Mouse (Mus musculus) brown adipose tissue, adult 24 weeks (tissue): ENCODE measurements around the gene Ctse. TPM values are rescaled to one million over a fixed set of nuclear protein-coding genes. Genes with fewer than 3 reads are reported as not detected.
A peak's percentile ranks its signal among the peaks of the same experiment; 100 is the strongest.

Experiments used
- H3K27ac ChIP-seq: fragments of 200-500 bp; replicated peaks from 2 replicates; pipeline ENCODE4 v1.5.1; 2012; ENCODE audit warnings: low read depth, mild to moderate bottlenecking, low read length
- H3K4me1 ChIP-seq: fragments of 200-500 bp; 2 replicates; pipeline ENCODE4 v1.6.1; 2012; ENCODE audit warnings: low read length, mixed read lengths; ENCODE audit not compliant: control insufficient read depth, insufficient read depth, insufficient read length
- H3K4me3 ChIP-seq: fragments of 200-500 bp; 2 replicates; pipeline ENCODE4 v1.5.1; 2012; ENCODE audit warnings: low read depth, mild to moderate bottlenecking, low read length, moderate library complexity; ENCODE audit not compliant: insufficient read depth
- polyA plus RNA-seq: library from polyadenylated mRNA; stranded (reverse); fragments of >200 nt; gene quantifications from 2 replicates; pipeline ENCODE4 v1.2.4, GENCODE M21; 2012; ENCODE audit not compliant: missing spikeins, insufficient read depth, insufficient read length

The Ctse gene
- polyA plus RNA-seq, 1 experiment, result not detected

DNA sequence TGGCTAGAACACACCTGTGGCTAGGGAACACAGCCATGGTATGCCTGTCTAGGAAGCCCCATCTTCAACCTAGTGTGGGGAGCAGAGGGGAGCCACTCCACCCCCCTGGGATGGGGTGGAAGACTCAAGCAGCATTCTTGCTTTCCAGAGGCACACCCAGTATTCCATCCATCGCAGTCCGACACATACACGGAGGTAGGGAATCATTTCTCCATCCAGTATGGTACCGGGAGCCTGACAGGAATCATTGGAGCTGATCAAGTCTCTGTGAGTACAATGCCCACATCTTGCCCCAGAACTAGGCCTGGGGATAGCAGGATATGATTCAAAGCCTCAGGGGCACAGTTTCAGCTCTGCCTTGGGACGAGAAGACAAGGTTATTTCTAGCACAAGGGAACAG is 26.0 kb downstream of the Ctse start:
- Histone ChIP-seq H3K4me3 (no peak overlapping the region), H3K27ac (no peak overlapping the region), H3K4me1 (no peaks in the 10 kb centered on the region)

DNA sequence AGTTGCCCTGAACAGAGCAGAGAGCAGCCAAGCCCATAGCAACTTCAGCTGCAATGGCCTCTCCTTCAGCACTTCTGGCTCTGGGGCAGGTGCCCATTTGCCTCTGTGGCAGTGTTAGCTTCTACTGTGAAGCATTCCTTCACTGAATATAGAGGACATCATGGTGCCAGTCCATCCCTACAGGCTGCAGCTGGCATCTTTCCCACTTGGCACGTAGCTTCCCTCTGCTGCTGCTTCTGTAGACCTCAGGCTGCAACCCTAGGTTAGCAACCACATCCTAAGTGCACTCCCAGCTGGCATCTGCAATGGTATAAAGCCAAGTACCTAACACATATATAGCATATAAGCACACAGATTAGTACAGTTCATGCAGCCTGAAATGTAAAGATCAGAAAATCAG is 27.8 kb downstream of the Ctse start:
- H3K4me1 ChIP-seq, result no peaks in the 10 kb centered on the region
- no peak overlapping the region for H3K27ac ChIP-seq
- no peak overlapping the region for H3K4me3 ChIP-seq

DNA sequence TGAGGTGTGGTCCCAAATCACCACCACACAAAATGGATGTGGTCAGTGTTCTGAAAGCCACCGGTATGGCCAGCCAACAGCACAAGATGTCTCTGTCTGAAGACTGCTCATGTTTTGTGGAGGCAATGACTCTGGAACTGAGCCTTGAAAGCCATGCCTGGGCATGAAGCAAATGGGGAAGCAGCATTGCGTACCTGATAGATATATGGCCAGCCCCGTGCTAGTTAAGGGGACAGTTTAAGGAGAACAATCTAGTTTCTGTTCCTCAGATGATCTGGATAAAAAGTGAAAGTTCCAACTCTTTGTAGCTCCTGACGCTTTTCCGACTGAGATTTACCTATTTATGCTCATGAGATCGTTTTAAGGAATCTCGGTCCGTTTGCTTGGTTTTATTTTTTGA is 33.0 kb downstream of the Ctse start:
- no peak overlapping the region for H3K4me3 ChIP-seq
- no peak overlapping the region; the same call in 1 of the 2 replicates for H3K27ac ChIP-seq
- no peaks in the 10 kb centered on the region for H3K4me1 ChIP-seq

DNA sequence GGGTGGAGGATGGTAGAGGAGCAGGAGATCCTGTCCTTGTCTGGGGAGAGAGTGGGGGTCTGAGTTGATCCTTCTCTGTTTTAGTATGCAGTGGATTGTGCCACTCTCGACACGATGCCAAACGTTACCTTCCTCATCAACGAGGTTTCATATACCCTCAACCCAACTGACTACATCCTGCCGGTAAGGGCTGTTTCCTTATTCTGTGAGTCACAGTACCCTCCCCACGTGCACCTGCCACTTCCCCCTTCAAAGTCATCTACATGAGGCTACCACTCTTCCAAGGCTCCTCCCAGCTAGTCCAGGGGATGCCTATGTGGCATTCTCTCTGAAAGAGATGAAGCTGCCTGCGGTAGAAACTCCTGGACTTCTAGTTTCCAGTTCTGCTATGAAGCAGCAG is 34.3 kb downstream of the Ctse start:
- H3K4me3 ChIP-seq, result no peak overlapping the region
- H3K27ac ChIP-seq, result no peak overlapping the region
- no peaks in the 10 kb centered on the region for H3K4me1 ChIP-seq

DNA sequence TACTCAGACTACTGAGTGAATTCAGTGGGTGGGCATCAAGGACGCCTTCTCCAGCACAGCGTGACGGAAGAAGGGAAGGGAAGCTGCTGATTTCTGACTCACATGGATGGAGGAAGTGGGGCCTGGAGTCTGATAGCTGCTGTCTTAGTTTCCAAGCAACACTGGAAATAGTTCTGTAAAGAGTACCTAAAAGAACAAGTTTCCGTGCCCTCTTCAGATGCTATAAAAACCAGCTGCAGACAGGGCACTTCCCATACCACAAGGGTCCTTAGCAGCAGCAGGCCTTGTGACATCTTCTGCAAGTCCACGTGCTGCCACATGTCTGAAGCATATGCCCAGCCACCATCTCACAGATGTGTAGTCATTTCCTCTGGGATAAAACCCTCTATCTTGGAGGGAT is 41.5 kb downstream of the Ctse start:
- H3K27ac ChIP-seq, result no peak overlapping the region
- H3K4me3 ChIP-seq, result no peak overlapping the region
- H3K4me1 ChIP-seq, result no peaks in the 10 kb centered on the region

DNA sequence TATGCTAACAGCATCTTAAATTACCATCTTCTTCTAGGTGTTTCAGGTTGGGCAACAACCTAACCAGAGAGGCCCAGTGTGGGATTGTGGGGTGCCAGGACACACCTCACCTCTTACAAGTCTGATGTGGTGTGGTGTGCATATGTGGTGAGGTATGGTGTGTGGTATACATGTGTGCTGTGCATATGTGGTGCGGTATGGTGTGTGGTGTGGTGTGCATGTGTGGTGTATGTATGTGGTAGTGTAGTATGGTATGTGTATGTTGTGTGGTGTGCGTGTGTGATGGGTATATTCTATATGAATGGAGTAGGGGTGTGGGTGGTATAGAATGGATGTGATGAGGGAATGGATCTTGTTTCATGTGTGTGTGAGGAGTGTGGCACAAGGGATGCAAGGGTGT is 49.6 kb downstream of the Ctse start:
- H3K4me3 ChIP-seq, result no peak overlapping the region
- no peaks in the 10 kb centered on the region for H3K4me1 ChIP-seq
- no peak overlapping the region for H3K27ac ChIP-seq

DNA sequence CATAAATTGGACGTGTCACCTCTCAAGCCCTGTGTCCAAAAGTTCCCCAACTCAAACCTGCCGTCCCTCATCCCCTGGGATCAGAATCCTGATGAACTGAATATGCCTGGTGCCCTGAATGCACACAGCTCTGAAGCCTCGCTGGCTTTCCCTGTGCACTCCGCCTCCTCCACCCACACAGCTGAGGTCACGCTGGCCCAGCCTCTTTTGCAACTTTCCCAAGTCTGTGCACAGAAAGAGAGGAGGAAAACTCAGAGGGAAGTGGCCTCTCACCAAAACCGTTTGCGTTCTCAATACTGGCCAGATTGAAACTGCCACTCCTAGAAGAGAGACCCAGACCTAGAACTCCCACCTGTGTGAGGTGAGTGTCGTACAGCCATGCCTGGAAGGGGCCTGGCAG is 50.4 kb downstream of the Ctse start, which contains the start of gene Rab7b:
TSS of gene Rab7b (plus strand) at position 221 of the 400 bp plus-strand sequence.
- peak within 1 kb of the TSS; percentile 56 for H3K4me3 ChIP-seq
- peak within 1 kb of the TSS; percentile 73 for H3K27ac ChIP-seq
- H3K4me1 ChIP-seq, result no peaks in the 10 kb centered on the region

DNA sequence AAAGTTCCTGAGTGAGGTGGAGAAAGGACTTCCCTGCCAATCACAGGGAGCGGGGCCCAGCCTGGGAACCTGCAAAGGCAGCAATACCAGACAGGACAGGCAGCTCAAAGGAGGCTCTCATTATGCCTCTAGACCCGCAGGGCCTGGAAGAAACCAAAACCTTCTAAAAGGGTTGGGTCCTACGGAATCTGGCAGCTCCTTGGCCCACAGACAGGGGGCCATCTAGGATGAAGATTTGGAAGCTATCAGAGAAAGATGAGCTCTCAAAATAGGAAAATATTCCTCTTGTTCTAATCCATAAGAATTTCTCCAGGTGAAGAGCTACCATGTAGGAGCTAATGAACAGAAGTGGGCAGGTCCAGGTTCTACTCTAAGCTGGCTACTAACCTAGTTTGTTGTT is 50.9 kb downstream of the Ctse start:
- Histone ChIP-seq H3K4me3 (peak overlapping the region; percentile 56), H3K4me1 (no peaks in the 10 kb centered on the region), H3K27ac (peak overlapping the region; percentile 73)

DNA sequence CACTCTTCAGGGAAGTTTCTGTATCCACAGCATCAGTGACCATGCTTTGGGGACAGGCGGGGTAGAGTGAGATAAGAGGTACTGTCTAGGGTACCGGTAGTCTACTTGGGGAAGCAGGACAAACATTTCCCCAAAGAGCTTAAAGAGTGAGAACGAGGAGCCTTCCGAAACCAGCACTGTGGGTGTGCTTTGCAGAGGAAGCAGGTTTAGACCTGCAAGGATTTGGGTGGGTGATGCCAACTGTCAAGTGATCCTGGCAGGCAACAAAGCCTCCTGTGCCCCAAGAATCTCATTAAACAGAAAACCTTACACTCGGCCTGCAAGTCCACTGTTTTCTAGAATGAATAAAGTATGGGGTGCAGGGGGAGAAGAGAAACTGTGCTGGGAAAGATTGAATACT is 51.8 kb downstream of the Ctse start:
- H3K4me1 ChIP-seq, result no peaks in the 10 kb centered on the region
- peak overlapping the region; percentile 47 for H3K4me3 ChIP-seq
- H3K27ac ChIP-seq, result peak overlapping the region; percentile 56

DNA sequence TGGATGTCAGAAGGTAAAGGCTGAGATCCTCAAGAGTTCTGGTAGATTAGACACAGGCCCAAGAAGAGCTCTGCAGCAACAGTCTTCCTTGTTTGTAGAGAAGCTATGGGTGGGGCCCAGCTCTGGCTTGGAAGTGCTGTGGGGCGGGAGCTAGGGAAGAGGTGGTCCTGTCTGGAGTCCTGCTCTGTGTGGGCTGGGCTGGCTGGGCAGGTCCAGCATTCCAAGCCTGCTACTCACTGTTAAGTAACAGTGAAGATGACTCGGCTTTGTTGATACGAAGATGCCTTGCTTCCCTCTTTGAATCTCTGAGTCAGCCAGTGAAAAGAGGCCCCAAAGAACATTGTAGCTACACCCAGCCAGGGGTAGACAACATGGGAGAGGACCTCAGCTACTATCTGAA is 52.3 kb downstream of the Ctse start:
- Histone ChIP-seq H3K27ac (peak overlapping the region; percentile 75), H3K4me3 (peak overlapping the region; percentile 47), H3K4me1 (no peaks in the 10 kb centered on the region)

DNA sequence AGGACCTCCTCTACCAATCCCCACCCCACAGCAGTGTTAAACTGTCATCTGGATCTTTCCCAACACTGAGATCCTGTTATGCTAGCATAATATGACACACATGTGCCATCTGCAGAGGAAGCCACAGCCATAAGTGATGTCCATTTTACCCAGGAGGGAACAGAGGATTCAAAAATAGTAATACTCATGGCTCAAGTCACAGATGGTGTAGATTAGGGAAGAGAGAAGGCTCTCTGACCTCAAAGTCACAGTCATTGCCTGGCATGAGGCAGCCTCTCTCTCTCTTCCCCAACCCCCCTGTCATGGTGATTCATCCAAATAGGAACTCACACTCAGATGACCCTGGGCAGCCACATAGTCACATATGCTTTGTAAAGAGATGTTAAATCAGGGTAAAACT is 53.2 kb downstream of the Ctse start:
- Histone ChIP-seq H3K4me1 (no peaks in the 10 kb centered on the region), H3K27ac (peak overlapping the region; percentile 75), H3K4me3 (no peak overlapping the region)

DNA sequence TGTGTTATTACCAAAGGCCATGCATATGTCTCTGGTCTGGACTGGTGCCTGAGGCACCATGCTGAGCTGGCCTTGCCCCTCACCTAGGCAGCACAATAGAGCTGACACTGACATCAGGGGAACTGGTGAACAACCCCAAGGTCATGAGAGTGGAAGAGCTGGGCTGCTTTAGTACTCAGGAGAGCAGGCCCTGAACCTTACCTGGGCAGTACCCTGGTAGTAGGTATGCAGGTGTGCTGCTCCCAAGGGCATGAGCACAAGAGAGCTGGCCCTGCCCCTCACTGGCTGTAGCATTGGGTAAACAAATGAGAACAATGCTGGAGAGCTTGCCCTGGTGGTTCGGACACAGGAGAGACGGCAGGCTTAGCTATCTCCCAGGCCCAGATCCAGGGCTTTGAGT is 57.2 kb downstream of the Ctse start:
- no peak overlapping the region for H3K4me3 ChIP-seq
- H3K4me1 ChIP-seq, result no peaks in the 10 kb centered on the region

DNA sequence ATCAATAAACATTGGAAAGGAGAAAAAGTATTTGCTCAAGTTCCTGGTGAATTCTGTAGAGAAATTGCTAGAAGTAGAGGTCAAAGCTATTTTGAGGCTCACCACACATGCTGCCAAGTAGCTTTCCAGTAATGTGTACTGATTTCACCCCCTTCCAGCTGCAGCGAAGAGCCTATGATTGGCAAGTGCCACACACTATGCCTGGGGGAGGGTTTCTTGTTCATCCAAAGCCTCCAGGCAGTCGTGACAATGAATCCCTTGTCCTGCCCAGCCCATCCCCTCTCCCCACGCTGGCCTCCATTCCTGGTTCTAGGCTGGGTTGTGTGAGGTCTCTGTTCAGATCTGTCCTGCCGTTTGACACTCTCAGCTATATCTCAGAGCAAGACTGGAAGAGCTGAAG is 58.2 kb downstream of the Ctse start:
- no peaks in the 10 kb centered on the region for H3K4me1 ChIP-seq
- no peak overlapping the region for H3K4me3 ChIP-seq
- H3K27ac ChIP-seq, result no peak overlapping the region

More for the DNA sequence above, 57.2 kb downstream of the Ctse start:
- H3K27ac ChIP-seq, result no peak overlapping the region

DNA sequence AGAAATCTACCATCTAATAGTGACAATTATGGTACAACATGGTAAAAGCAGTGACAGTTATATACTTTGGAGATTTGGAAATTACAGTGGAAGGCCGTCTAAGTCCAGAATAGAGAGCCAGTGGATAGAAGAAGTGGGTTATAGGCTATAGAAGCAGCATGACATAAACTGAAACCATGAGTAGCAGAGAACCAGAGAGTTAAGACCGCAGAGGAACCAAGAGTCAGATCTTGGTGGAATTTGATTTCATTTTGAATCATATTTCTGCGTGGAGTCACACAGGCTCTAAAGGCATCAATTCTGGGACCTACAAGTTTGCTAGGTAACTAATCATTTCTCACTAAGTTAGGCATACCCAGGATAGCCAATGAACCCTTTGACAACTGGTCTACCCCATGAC is 60.7 kb downstream of the Ctse start:
- Histone ChIP-seq H3K4me1 (no peaks in the 10 kb centered on the region), H3K4me3 (no peak overlapping the region), H3K27ac (no peak overlapping the region)

DNA sequence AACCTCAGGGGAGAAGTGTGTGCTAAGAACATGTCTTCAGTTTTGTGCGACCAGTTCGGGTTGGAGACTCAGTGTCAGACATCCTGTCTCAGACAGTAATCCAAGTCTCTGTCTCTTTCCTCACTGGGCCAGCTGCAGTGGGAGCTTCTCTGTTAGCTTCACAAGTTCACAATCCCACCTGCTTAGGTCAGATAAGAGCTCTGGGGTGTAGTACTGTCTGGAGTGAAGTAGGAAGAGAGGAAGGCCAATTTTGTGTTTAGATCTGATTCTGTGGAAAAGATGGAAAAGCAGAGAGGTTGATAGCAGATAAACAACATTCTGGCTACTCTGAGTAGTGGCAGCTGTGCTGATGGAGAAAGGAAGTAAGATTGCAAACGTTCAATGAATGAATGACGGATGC is 61.5 kb downstream of the Ctse start:
- Histone ChIP-seq H3K4me1 (no peaks in the 10 kb centered on the region), H3K4me3 (no peak overlapping the region), H3K27ac (no peak overlapping the region)

DNA sequence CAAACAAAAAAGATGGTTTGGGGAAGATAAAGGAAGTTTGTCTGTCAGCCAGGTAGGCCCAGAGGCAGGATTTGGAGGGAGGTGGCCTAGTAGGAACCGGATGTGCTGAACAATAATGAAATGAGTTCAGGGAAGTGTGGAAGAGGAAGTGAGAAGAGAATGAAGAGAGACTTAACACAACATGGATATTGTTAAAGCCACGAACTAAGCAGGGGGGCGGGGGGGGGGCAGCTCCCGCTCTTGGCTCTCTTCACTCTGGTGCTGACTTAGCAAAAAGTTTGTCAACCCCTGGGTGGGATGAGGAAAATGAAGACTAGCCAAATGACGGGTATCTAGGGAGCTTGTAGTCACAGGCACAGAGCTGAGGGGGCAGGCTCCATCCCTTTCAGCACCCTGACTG is 62.3 kb downstream of the Ctse start:
- no peak overlapping the region for H3K27ac ChIP-seq
- H3K4me3 ChIP-seq, result no peak overlapping the region
- no peaks in the 10 kb centered on the region for H3K4me1 ChIP-seq

DNA sequence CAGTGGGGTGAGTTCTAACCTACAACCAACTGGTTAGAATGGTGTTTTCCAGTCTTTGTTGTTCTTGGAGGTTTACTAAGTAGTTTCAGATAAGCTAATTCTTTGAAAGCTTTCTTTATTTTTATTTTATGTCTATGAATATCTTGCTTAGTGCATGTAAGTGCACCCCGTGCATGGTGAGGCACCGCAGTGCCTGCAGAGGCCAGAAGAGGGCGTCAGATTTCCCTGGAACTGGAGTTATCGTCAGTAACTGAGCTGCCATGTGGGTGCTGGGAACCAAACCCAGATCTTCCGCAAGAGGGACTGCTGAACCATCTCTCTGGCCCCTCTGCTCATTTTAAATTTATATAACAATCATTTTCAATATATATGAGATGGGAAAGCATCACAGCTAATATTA is 63.3 kb downstream of the Ctse start:
- no peaks in the 10 kb centered on the region for H3K4me1 ChIP-seq
- H3K27ac ChIP-seq, result no peak overlapping the region
- no peak overlapping the region for H3K4me3 ChIP-seq
